Mouse (Mus musculus) c-Kit-negative CD71-positive TER-119-positive erythroid progenitor cells, embryonic 14.5 days (primary cell): ENCODE measurements around the gene Nmu.

ENCODE experiments used
- DNase-seq: peaks from one replicate; pipeline ENCODE4 v3.0.0-alpha.2; 2013; ENCODE audit warnings: low read depth, low spot score

The Nmu gene

GRCm38 (mm10) chr5:76363453-76364104, at the start of gene Nmu:
Gene Nmu (minus strand): TSS chr5:76363788.
- DNase-seq = no peak

- DNase-seq = no peak
Observed at GRCm38 (mm10) chr5:76411697-76412096, 48.1 kb upstream of the Nmu start.

GRCm38 (mm10) chr5:76394382-76394781, 30.8 kb upstream of the Nmu start:
- DNase-seq = no peak

GRCm38 (mm10) chr5:76389041-76389795, 25.6 kb upstream of the Nmu start:
- no peak for DNase-seq

GRCm38 (mm10) chr5:76388474-76388873, 24.9 kb upstream of the Nmu start:
- DNase-seq = no peak

- DNase-seq = no peak
Observed at GRCm38 (mm10) chr5:76383673-76384072, 20.1 kb upstream of the Nmu start.

- DNase-seq = no peak
Observed at GRCm38 (mm10) chr5:76381836-76382235, 18.2 kb upstream of the Nmu start.

- no peak for DNase-seq
Observed at GRCm38 (mm10) chr5:76379216-76379615, 15.6 kb upstream of the Nmu start.

GRCm38 (mm10) chr5:76369215-76369840, 5.7 kb upstream of the Nmu start:
- no peak for DNase-seq

GRCm38 (mm10) chr5:76365406-76365805, 1.8 kb upstream of the Nmu start:
- no peak for DNase-seq

GRCm38 (mm10) chr5:76360786-76361185, 2.8 kb downstream of the Nmu start:
- no peak for DNase-seq

GRCm38 (mm10) chr5:76360057-76360456, 3.5 kb downstream of the Nmu start:
- DNase-seq = no peak

GRCm38 (mm10) chr5:76351953-76352611, 11.5 kb downstream of the Nmu start:
- DNase-seq = no peak

- no peak for DNase-seq
Observed at GRCm38 (mm10) chr5:76351537-76351936, 12.1 kb downstream of the Nmu start.

- DNase-seq = no peak
Observed at GRCm38 (mm10) chr5:76346137-76346536, 17.5 kb downstream of the Nmu start.

- no peak for DNase-seq
Observed at GRCm38 (mm10) chr5:76340931-76341330, 22.7 kb downstream of the Nmu start.

GRCm38 (mm10) chr5:76337100-76337499, 26.5 kb downstream of the Nmu start:
- DNase-seq = no peak

GRCm38 (mm10) chr5:76333833-76334232, 29.8 kb downstream of the Nmu start:
- no peak for DNase-seq

- DNase-seq = no peak
Observed at GRCm38 (mm10) chr5:76330953-76331352, 32.6 kb downstream of the Nmu start, which contains the start of gene Pdcl2. Gene Pdcl2 (minus strand): TSS chr5:76331156.

- no peak for DNase-seq
Observed at GRCm38 (mm10) chr5:76327296-76327695, 36.3 kb downstream of the Nmu start.

- no peak for DNase-seq
Observed at GRCm38 (mm10) chr5:76325113-76325512, 38.5 kb downstream of the Nmu start.
